Mouse (Mus musculus): ENCODE measurements around the gene Ttc39b.

The Ttc39b gene

GRCm38 (mm10) chr4:83186448-83186847, 137.6 kb downstream of the Ttc39b start:
- WGBS, result 63% methylated on average over 6 of the region's 6 CpGs

- 27% methylated on average over 9 of the region's 9 CpGs for WGBS
These were observed 140.6 kb downstream of the Ttc39b start for GRCm38 (mm10) chr4:83183288-83183930.

GRCm38 (mm10) chr4:83182178-83183068, 141.6 kb downstream of the Ttc39b start:
- 46% methylated on average over 8 of the region's 8 CpGs for WGBS

- 97% methylated on average over 2 of the region's 2 CpGs for WGBS
These were observed 146.6 kb downstream of the Ttc39b start for GRCm38 (mm10) chr4:83177471-83177870.

GRCm38 (mm10) chr4:83174946-83175345, 149.1 kb downstream of the Ttc39b start:
- WGBS, result 46% methylated on average over 8 of the region's 8 CpGs

- WGBS, result 35% methylated on average over 3 of the region's 3 CpGs
These were observed 151.8 kb downstream of the Ttc39b start for GRCm38 (mm10) chr4:83172278-83172677.

- WGBS, result 85% methylated on average over 9 of the region's 9 CpGs
These were observed 153.3 kb downstream of the Ttc39b start for GRCm38 (mm10) chr4:83170741-83171140.
